Mouse (Mus musculus) subcutaneous adipose tissue, adult 2 months (tissue): ENCODE data around the gene Cldn34c1. TPM values are rescaled to one million over a fixed set of nuclear protein-coding genes. Genes with fewer than 3 reads are reported as not detected.

ENCODE experiments used
- polyA plus RNA-seq: library from polyadenylated mRNA; depleted of rRNA; stranded (reverse); fragments of >200 nt; gene quantifications from 2 replicates; pipeline ENCODE4 v1.2.3, GENCODE M21; 2012; ENCODE audit warnings: low replicate concordance; rRNA removed

Gene Cldn34c1
- polyA plus RNA-seq, result 9.3 and 13.6 TPM in 2 replicates

GRCm38 (mm10) chrX:123103291-123104260 lies at the start of gene Cldn34c1:
Gene Cldn34c1 (plus strand): TSS chrX:123103495.

GRCm38 (mm10) chrX:123222381-123222780 lies 119.1 kb downstream of the Cldn34c1 start, which contains the start of gene Srsx:
Gene Srsx (minus strand): TSS chrX:123222481.

Other genes starting within 250 kb of the Cldn34c1 start
- gene Gm17521, start 73.8 kb upstream of the Cldn34c1 start, polyA plus RNA-seq, result not detected in 2 replicates
- gene Srsx, start 119.0 kb downstream of the Cldn34c1 start, polyA plus RNA-seq, result not detected in 2 replicates
- not detected in 2 replicates for gene Gm17577, start 143.4 kb downstream of the Cldn34c1 start, polyA plus RNA-seq